Mouse (Mus musculus): ENCODE results near the gene D17H6S53E. TPM values are rescaled to one million over a fixed set of nuclear protein-coding genes. Genes with fewer than 3 reads are reported as not detected.

The D17H6S53E gene
- polyA plus RNA-seq, 1 experiment from 2014 or later: 10.1 TPM

GRCm38 (mm10) chr17:35159638-35160037 is 33.5 kb downstream of the D17H6S53E start:
- Histone ChIP-seq H3K36me3 (ENCODE audit: control insufficient read depth, insufficient read depth) (peaks cover 75% of the 10 kb centered on the region), H3K27me3 (ENCODE audit: control insufficient read depth, insufficient read depth, low read length) (no peaks in the 10 kb centered on the region), H3K9ac (ENCODE audit: low read length) (no peak overlapping the region), H3K4me3 (ENCODE audit: low read length) (no peak overlapping the region), H3K4me1 (ENCODE audit: control insufficient read depth, insufficient read depth, low read length) (peaks cover 16% of the 10 kb centered on the region), H3K4me2 (ENCODE audit: low read depth, low read length) (no peak overlapping the region), H3K27ac (ENCODE audit: low read length) (no peak overlapping the region), H3K9me3 (replicated peaks; ENCODE audit: control insufficient read depth, low read length) (no peaks in the 10 kb centered on the region)
- WGBS: 82% methylated on average over 7 of the region's 7 CpGs
- no peak for ATAC-seq (replicated peaks; ENCODE audit: extremely low read depth, insufficient read depth, low FRiP score)

GRCm38 (mm10) chr17:35161421-35161820 is 35.2 kb downstream of the D17H6S53E start:
- H3K4me1 ChIP-seq (ENCODE audit: control insufficient read depth, insufficient read depth, low read length): peaks cover 23% of the 10 kb centered on the region
- H3K27me3 ChIP-seq (ENCODE audit: control insufficient read depth, insufficient read depth, low read length): no peaks in the 10 kb centered on the region
- H3K4me2 ChIP-seq (ENCODE audit: low read depth, low read length): 0 out of 2 replicates have a peak overlapping the region, but pooled peaks have one; percentile 4
- peaks cover 57% of the 10 kb centered on the region for H3K36me3 ChIP-seq (ENCODE audit: control insufficient read depth, insufficient read depth)
- no peak overlapping the region for H3K4me3 ChIP-seq (ENCODE audit: low read length)
- H3K9me3 ChIP-seq (replicated peaks; ENCODE audit: control insufficient read depth, low read length): no peaks in the 10 kb centered on the region
- no peak overlapping the region for H3K27ac ChIP-seq (ENCODE audit: low read length)
- ATAC-seq (replicated peaks; ENCODE audit: extremely low read depth, insufficient read depth, low FRiP score): no peak
- 77% methylated on average over 11 of the region's 11 CpGs for WGBS
- H3K9ac ChIP-seq (ENCODE audit: low read length): no peak overlapping the region

GRCm38 (mm10) chr17:35162121-35162520 is 35.9 kb downstream of the D17H6S53E start:
- 56% methylated on average over 14 of the region's 14 CpGs for WGBS
- H3K36me3 ChIP-seq (ENCODE audit: control insufficient read depth, insufficient read depth): peaks cover 50% of the 10 kb centered on the region
- H3K27me3 ChIP-seq (ENCODE audit: control insufficient read depth, insufficient read depth, low read length): no peaks in the 10 kb centered on the region
- H3K4me2 ChIP-seq (ENCODE audit: low read depth, low read length): peak overlapping the region; percentile 88
- no peak for ATAC-seq (replicated peaks; ENCODE audit: extremely low read depth, insufficient read depth, low FRiP score)
- peak overlapping the region; percentile 100 for H3K9ac ChIP-seq (ENCODE audit: low read length)
- H3K27ac ChIP-seq (ENCODE audit: low read length): no peak overlapping the region
- H3K9me3 ChIP-seq (replicated peaks; ENCODE audit: control insufficient read depth, low read length): no peaks in the 10 kb centered on the region
- peaks cover 23% of the 10 kb centered on the region for H3K4me1 ChIP-seq (ENCODE audit: control insufficient read depth, insufficient read depth, low read length)
- H3K4me3 ChIP-seq (ENCODE audit: low read length): peak overlapping the region; percentile 90

- peak overlapping the region; percentile 88 for H3K4me2 ChIP-seq (ENCODE audit: low read depth, low read length)
- H3K36me3 ChIP-seq (ENCODE audit: control insufficient read depth, insufficient read depth): peaks cover 44% of the 10 kb centered on the region
- H3K9ac ChIP-seq (ENCODE audit: low read length): peak overlapping the region; percentile 100
- peaks cover 23% of the 10 kb centered on the region for H3K4me1 ChIP-seq (ENCODE audit: control insufficient read depth, insufficient read depth, low read length)
- no peaks in the 10 kb centered on the region for H3K9me3 ChIP-seq (replicated peaks; ENCODE audit: control insufficient read depth, low read length)
- peak overlapping the region; percentile 90 for H3K4me3 ChIP-seq (ENCODE audit: low read length)
- 0 out of 2 replicates have a peak overlapping the region, but pooled peaks have one; percentile 4 for H3K27ac ChIP-seq (ENCODE audit: low read length)
- 31% methylated on average over 12 of the region's 12 CpGs for WGBS
- H3K27me3 ChIP-seq (ENCODE audit: control insufficient read depth, insufficient read depth, low read length): no peaks in the 10 kb centered on the region
- no peak for ATAC-seq (replicated peaks; ENCODE audit: extremely low read depth, insufficient read depth, low FRiP score)
These were observed 36.6 kb downstream of the D17H6S53E start for GRCm38 (mm10) chr17:35162730-35163129.

- Histone ChIP-seq H3K36me3 (ENCODE audit: control insufficient read depth, insufficient read depth) (peaks cover 37% of the 10 kb centered on the region), H3K9me3 (replicated peaks; ENCODE audit: control insufficient read depth, low read length) (no peaks in the 10 kb centered on the region), H3K9ac (ENCODE audit: low read length) (peak overlapping the region; percentile 100), H3K4me2 (ENCODE audit: low read depth, low read length) (peak overlapping the region; percentile 88), H3K27ac (ENCODE audit: low read length) (peak overlapping the region; percentile 95), H3K27me3 (ENCODE audit: control insufficient read depth, insufficient read depth, low read length) (no peaks in the 10 kb centered on the region), H3K4me1 (ENCODE audit: control insufficient read depth, insufficient read depth, low read length) (peaks cover 23% of the 10 kb centered on the region), H3K4me3 (ENCODE audit: low read length) (peak overlapping the region; percentile 90)
- ATAC-seq (replicated peaks; ENCODE audit: extremely low read depth, insufficient read depth, low FRiP score): no peak
- WGBS: 5% methylated on average over 8 of the region's 8 CpGs
These were observed 37.3 kb downstream of the D17H6S53E start for GRCm38 (mm10) chr17:35163326-35164081.

GRCm38 (mm10) chr17:35164218-35164567 is 38.0 kb downstream of the D17H6S53E start:
- WGBS: 0% methylated on average over 24 of the region's 28 CpGs
- no peaks in the 10 kb centered on the region for H3K27me3 ChIP-seq (ENCODE audit: control insufficient read depth, insufficient read depth, low read length)

GRCm38 (mm10) chr17:35164568-35165450 is 38.6 kb downstream of the D17H6S53E start, which contains the start of gene Prrc2a:
Prrc2a (minus strand) TSS chr17:35164897.
- no peaks in the 10 kb centered on the region for H3K9me3 ChIP-seq (replicated peaks; ENCODE audit: control insufficient read depth, low read length)
- H3K4me3 ChIP-seq (ENCODE audit: low read length): peak within 1 kb of the TSS; percentile 90
- H3K36me3 ChIP-seq (ENCODE audit: control insufficient read depth, insufficient read depth): peaks cover 24% of the 10 kb centered on the region
- peak within 1 kb of the TSS; percentile 100 for H3K9ac ChIP-seq (ENCODE audit: low read length)
- peaks cover 23% of the 10 kb centered on the region for H3K4me1 ChIP-seq (ENCODE audit: control insufficient read depth, insufficient read depth, low read length)
- WGBS: under 1% methylated on average over 68 of the region's 89 CpGs
- peak within 1 kb of the TSS; percentile 88 for H3K4me2 ChIP-seq (ENCODE audit: low read depth, low read length)
- peak within 1 kb of the TSS; percentile 95 for H3K27ac ChIP-seq (ENCODE audit: low read length)
- no peaks in the 10 kb centered on the region for H3K27me3 ChIP-seq (ENCODE audit: control insufficient read depth, insufficient read depth, low read length)
- ATAC-seq (replicated peaks; ENCODE audit: extremely low read depth, insufficient read depth, low FRiP score): peak; percentile 95

More at GRCm38 (mm10) chr17:35164218-35164567, 38.0 kb downstream of the D17H6S53E start:
- Histone ChIP-seq H3K4me3 (ENCODE audit: low read length) (peak overlapping the region; percentile 90), H3K4me1 (ENCODE audit: control insufficient read depth, insufficient read depth, low read length) (peaks cover 23% of the 10 kb centered on the region), H3K36me3 (ENCODE audit: control insufficient read depth, insufficient read depth) (peaks cover 30% of the 10 kb centered on the region), H3K27ac (ENCODE audit: low read length) (peak overlapping the region; percentile 95), H3K9ac (ENCODE audit: low read length) (peak overlapping the region; percentile 100), H3K4me2 (ENCODE audit: low read depth, low read length) (peak overlapping the region; percentile 88), H3K9me3 (replicated peaks; ENCODE audit: control insufficient read depth, low read length) (no peaks in the 10 kb centered on the region)
- ATAC-seq (replicated peaks; ENCODE audit: extremely low read depth, insufficient read depth, low FRiP score): no peak

GRCm38 (mm10) chr17:35165451-35166155 is 39.4 kb downstream of the D17H6S53E start:
- no peaks in the 10 kb centered on the region for H3K27me3 ChIP-seq (ENCODE audit: control insufficient read depth, insufficient read depth, low read length)
- H3K27ac ChIP-seq (ENCODE audit: low read length): peak overlapping the region; percentile 93
- 23% methylated on average over 12 of the region's 12 CpGs for WGBS
- H3K9ac ChIP-seq (ENCODE audit: low read length): peak overlapping the region; percentile 51
- H3K36me3 ChIP-seq (ENCODE audit: control insufficient read depth, insufficient read depth): peaks cover 16% of the 10 kb centered on the region
- H3K4me3 ChIP-seq (ENCODE audit: low read length): peak overlapping the region; percentile 49
- H3K4me1 ChIP-seq (ENCODE audit: control insufficient read depth, insufficient read depth, low read length): peaks cover 23% of the 10 kb centered on the region
- ATAC-seq (replicated peaks; ENCODE audit: extremely low read depth, insufficient read depth, low FRiP score): peak; percentile 76
- H3K4me2 ChIP-seq (ENCODE audit: low read depth, low read length): peak overlapping the region; percentile 67
- no peaks in the 10 kb centered on the region for H3K9me3 ChIP-seq (replicated peaks; ENCODE audit: control insufficient read depth, low read length)

Measured in heart, embryonic 16.5 days (tissue).